18 mouse cellular contexts compared by ENCODE assay signal in genomic region chr10:93128566-93128965, GRCm38 (mm10). TPM values are rescaled to one million over a fixed set of nuclear protein-coding genes. Genes with fewer than 3 reads are reported as not detected.
A peak's percentile ranks its signal among the peaks of the same experiment; 100 is the strongest.
DNase-seq lines count a peak whose midpoint lies in the region; ATAC-seq and TF ChIP-seq lines count a peak whose summit lies in the region.
"Had no signal": no experiment of that assay in that cellular context is flagged by ENCODE, and none has a peak within 500 bp of the region (broad histone marks: within the 10 kb centered on the region; RNA-seq: fewer than 3 reads in every experiment).

No protein-coding gene starts in this region.

- ATAC-seq in megakaryocyte, adult 5-6 weeks (ENCODE audit: poor library complexity, severe bottlenecking) = no peak
- ATAC-seq: forebrain, embryonic 13.5 days; forebrain, embryonic 16.5 days had no signal

- 49% methylated on average over 2 of the region's 2 CpGs for WGBS in olfactory bulb, adult 2 months

- TF ChIP-seq POLR2A in olfactory bulb, adult 2 months (IDR thresholded peaks at IDR 0.05; ENCODE audit: insufficient read depth, low read depth, low read length) = no peak

- no peak for TF ChIP-seq CTCF in layer of hippocampus, adult 2 months (conservative IDR thresholded peaks at IDR 0.05)
- TF ChIP-seq CTCF in olfactory bulb, adult 2 months (IDR thresholded peaks at IDR 0.05; ENCODE audit: insufficient read depth, low read depth, low read length) = no peak

- H3K4me3 ChIP-seq in layer of hippocampus, adult 2 months = no peak overlapping the region
- peak overlapping the region; percentile 54 for H3K4me3 ChIP-seq in megakaryocyte, embryonic 14.5 days (replicated peaks)
- H3K4me3 ChIP-seq in olfactory bulb, adult 2 months (ENCODE audit: insufficient read depth, low read depth, low read length) = no peak overlapping the region
- H3K4me3 ChIP-seq: embryonic facial prominence, embryonic 10.5 days; embryonic facial prominence, embryonic 12.5 days; forebrain, embryonic 13.5 days had no signal

- H3K9me3 ChIP-seq in megakaryocyte, embryonic 14.5 days = no peaks in the 10 kb centered on the region
- H3K9me3 ChIP-seq: embryonic facial prominence, embryonic 10.5 days; embryonic facial prominence, embryonic 12.5 days; forebrain, embryonic 13.5 days had no signal

- H3K27ac ChIP-seq in layer of hippocampus, adult 2 months = peak overlapping the region; percentile 39; the same call in 1 of the 2 replicates
- peak overlapping the region; percentile 78 for H3K27ac ChIP-seq in olfactory bulb, adult 2 months (ENCODE audit: insufficient read depth, low read depth, low read length)
- H3K27ac ChIP-seq: embryonic facial prominence, embryonic 10.5 days; embryonic facial prominence, embryonic 12.5 days had no signal

- peaks cover 35% of the 10 kb centered on the region for H3K36me3 ChIP-seq in megakaryocyte, embryonic 14.5 days (replicated peaks; ENCODE audit: low read length)
- H3K36me3 ChIP-seq: embryonic facial prominence, embryonic 10.5 days; embryonic facial prominence, embryonic 12.5 days had no signal

- DNase-seq in layer of hippocampus, adult 2 months (ENCODE audit: low spot score in 2 of 2) = no peak
- DNase-seq in layer of hippocampus, adult 11-12 months (ENCODE audit: low spot score) = no peak
- DNase-seq in cerebellum, postnatal 14 days = no peak
- DNase-seq: adrenal gland, adult 2 months; adrenal gland, postnatal 10 days; adrenal gland, postnatal 25 days; cerebellum, adult 11 months; cerebellum, adult 18-20 months; cerebellum, adult 8-10 months; cerebellum, adult 9-11 months; cerebellum, postnatal 25 days had no signal

- H3K4me1 ChIP-seq in megakaryocyte, embryonic 14.5 days = peaks cover 45% of the 10 kb centered on the region
- peaks cover 11% of the 10 kb centered on the region for H3K4me1 ChIP-seq in olfactory bulb, adult 2 months (ENCODE audit: control insufficient read depth, insufficient read depth, low read length)
- H3K4me1 ChIP-seq: embryonic facial prominence, embryonic 12.5 days had no signal

- no peaks in the 10 kb centered on the region for H3K27me3 ChIP-seq in megakaryocyte, embryonic 14.5 days (replicated peaks)
- H3K27me3 ChIP-seq: embryonic facial prominence, embryonic 12.5 days had no signal

RNA-seq across cellular contexts. Expression of gene Cdk17, which starts 32.1 kb away (rescaled TPM):
- total RNA-seq in layer of hippocampus, adult 2 months (2021) = 100 to 1,000 TPM; 206 to 219 TPM
- polyA plus RNA-seq in megakaryocyte, embryonic 14.5 days (2012; ENCODE audit: insufficient read depth, low replicate concordance) = 2.3 TPM in 1 of 2 replicates, not detected in the other
- total RNA-seq in megakaryocyte, adult 5-6 weeks (2015) = 33.0 and 36.3 TPM in 2 replicates
- 36.5 and 41.5 TPM in 2 replicates for total RNA-seq in megakaryocyte, adult 5-6 weeks (2017)
- 158 TPM in 1 of 2 replicates, not detected in the other for polyA plus RNA-seq in olfactory bulb, adult 2 months (2012; ENCODE audit: insufficient read depth, insufficient read length, low replicate concordance, missing spikeins)

RNA-seq across cellular contexts. Expression of gene Cfap54, which starts 47.1 kb away (rescaled TPM):
- total RNA-seq in layer of hippocampus, adult 2 months (2021) = 10 to 100 TPM; 20.7 to 22.9 TPM
- 0.32 TPM in 1 of 2 replicates, not detected in the other for polyA plus RNA-seq in megakaryocyte, embryonic 14.5 days (2012; ENCODE audit: insufficient read depth, low replicate concordance)
- total RNA-seq in megakaryocyte, adult 5-6 weeks (2015) = 0.25 and 0.57 TPM in 2 replicates
- 0.24 and 1.1 TPM in 2 replicates for total RNA-seq in megakaryocyte, adult 5-6 weeks (2017)
- not detected in 2 replicates for polyA plus RNA-seq in olfactory bulb, adult 2 months (2012; ENCODE audit: insufficient read depth, insufficient read length, low replicate concordance, missing spikeins)

Comparison
In these comparisons a context has a peak if more than half of its experiments do, and no peak if none do; other contexts are left out.
1. RNA of gene Cdk17, which starts 32.1 kb away (total RNA-seq): 206 to 219 TPM in layer of hippocampus, adult 2 months; 33.0 to 41.5 TPM in megakaryocyte, adult 5-6 weeks; every median in the first group is over 4 times any median in the second.
2. RNA of gene Cfap54, which starts 47.1 kb away (total RNA-seq): 20.7 to 22.9 TPM in layer of hippocampus, adult 2 months; 0.24 to 1.1 TPM in megakaryocyte, adult 5-6 weeks; every median in the first group is over 10 times any median in the second.